Mouse (Mus musculus) left cerebral cortex, postnatal 36 days (tissue): ENCODE data around the gene Zfp384. TPM values are rescaled to one million over a fixed set of nuclear protein-coding genes. Genes with fewer than 3 reads are reported as not detected.

Experiments
- DNase-seq, 2 experiments: peaks; one replicate each; pipeline ENCODE4 v3.0.0; 2021 to 2022; ENCODE audit warnings: low spot score in 2 of 2, mixed read lengths in 1 of 2
- intact Hi-C: fragments of 180-260 bp; cut with DNase I; formaldehyde crosslinking; loops from one replicate; pipeline ENCODE4 v1.15.1; 2025
- total RNA-seq, 2 experiments: library from RNA; stranded (reverse); gene quantifications; 2 replicates each; pipeline ENCODE4 v1.2.3; 2021

The Zfp384 gene
- total RNA-seq, 2 experiments from 2014 or later = 33.3 to 52.7 TPM

- no peak for DNase-seq
Observed at GRCm38 (mm10) chr6:125071170-125071895, 62.4 kb downstream of the Zfp384 start.

GRCm38 (mm10) chr6:125071896-125072279 lies 62.9 kb downstream of the Zfp384 start:
- DNase-seq = peak; percentile 47 to 50
- intact Hi-C loops = no loop called here

More at GRCm38 (mm10) chr6:125071170-125071895, 62.4 kb downstream of the Zfp384 start:
- intact Hi-C loops = no loop called here

GRCm38 (mm10) chr6:125073825-125074224 lies 64.9 kb downstream of the Zfp384 start:
- no peak for DNase-seq
- intact Hi-C loops = no loop called here

- no peak for DNase-seq
- intact Hi-C loops = loop anchor here (5.0 to 10.0 kb wide), 3 partner anchors 77 to 227 kb away; partner anchors contain the start of genes Mlf2, P3h3 and Zfp384
Observed at GRCm38 (mm10) chr6:125081394-125081793, 72.4 kb downstream of the Zfp384 start.

- intact Hi-C loops = loop anchor here (5.0 to 10.0 kb wide), 3 partner anchors 77 to 227 kb away; partner anchors contain the start of genes Mlf2, P3h3 and Zfp384
Observed at GRCm38 (mm10) chr6:125081797-125082560, 73.0 kb downstream of the Zfp384 start.

GRCm38 (mm10) chr6:125082801-125083386 lies 73.9 kb downstream of the Zfp384 start:
- intact Hi-C loops = loop anchor here (5.0 to 10.0 kb wide), 3 partner anchors 78 to 228 kb away; partner anchors contain the start of genes Mlf2, P3h3 and Zfp384
- DNase-seq = no peak

More at GRCm38 (mm10) chr6:125081797-125082560, 73.0 kb downstream of the Zfp384 start:
- peak; percentile 78 to 79 for DNase-seq

GRCm38 (mm10) chr6:125084424-125084823 lies 75.5 kb downstream of the Zfp384 start:
- intact Hi-C loops = loop anchor here (2.0 to 10.0 kb wide), 4 partner anchors 38 to 230 kb away; partner anchors contain the start of genes Mlf2, P3h3 and Zfp384
- DNase-seq = peak; percentile 32 to 54

Other genes starting within 250 kb of the Zfp384 start
- 1,000 to 10,000 TPM; 1,042 to 1,110 TPM for gene Eno2, start 239.5 kb upstream of the Zfp384 start, total RNA-seq
- gene Lrrc23, start 229.4 kb upstream of the Zfp384 start, total RNA-seq = 1 to 10 TPM; 1.7 to 1.8 TPM
- 1 to 10 TPM; 4.9 TPM for gene Spsb2, start 200.5 kb upstream of the Zfp384 start, total RNA-seq
- gene Tpi1, start 194.8 kb upstream of the Zfp384 start, total RNA-seq = 100 to 1,000 TPM; 736 to 850 TPM
- gene Usp5, start 179.7 kb upstream of the Zfp384 start, total RNA-seq = 100 to 1,000 TPM; 191 to 199 TPM
- gene Cdca3, start 179.6 kb upstream of the Zfp384 start, total RNA-seq = 1 to 10 TPM; 1.5 to 1.8 TPM
- under 1 TPM in 1 of 2 experiments, not detected in 1; 0.30 TPM for gene Gnb3, start 168.9 kb upstream of the Zfp384 start, total RNA-seq
- gene P3h3, start 151.4 kb upstream of the Zfp384 start, total RNA-seq = 10 to 100 TPM; 12.6 to 37.2 TPM
- 100 to 1,000 TPM; 218 to 235 TPM for gene Gpr162, start 145.2 kb upstream of the Zfp384 start, total RNA-seq
- gene Cd4, start 120.9 kb upstream of the Zfp384 start, total RNA-seq = 1 to 10 TPM; 5.4 to 5.8 TPM
- 1 to 10 TPM; 2.7 to 3.1 TPM for gene Lag3, start 97.4 kb upstream of the Zfp384 start, total RNA-seq
- gene Ptms, start 89.0 kb upstream of the Zfp384 start, total RNA-seq = 1,000 to 10,000 TPM in 1 of 2 experiments, 100 to 1,000 TPM in 1; 913 to 1,047 TPM
- 100 to 1,000 TPM; 606 to 697 TPM for gene Mlf2, start 77.8 kb upstream of the Zfp384 start, total RNA-seq
- 100 to 1,000 TPM; 153 to 170 TPM for gene Cops7a, start 43.6 kb upstream of the Zfp384 start, total RNA-seq
- gene Pianp, start 12.5 kb upstream of the Zfp384 start, total RNA-seq = 100 to 1,000 TPM; 179 to 184 TPM
- 10 to 100 TPM; 55.2 to 63.9 TPM for gene Ing4, start 30.6 kb downstream of the Zfp384 start, total RNA-seq
- 10 to 100 TPM in 1 of 2 experiments, 1 to 10 TPM in 1; 8.3 to 13.4 TPM for gene Acrbp, start 40.5 kb downstream of the Zfp384 start, total RNA-seq
- under 1 TPM; 0.48 to 0.84 TPM for gene Lpar5, start 58.8 kb downstream of the Zfp384 start, total RNA-seq
- 100 to 1,000 TPM; 153 to 166 TPM for gene Chd4, start 86.8 kb downstream of the Zfp384 start, total RNA-seq
- gene Nop2, start 122.8 kb downstream of the Zfp384 start, total RNA-seq = 10 to 100 TPM; 26.4 to 26.6 TPM
- 10 to 100 TPM; 63.0 to 67.2 TPM for gene Iffo1, start 136.1 kb downstream of the Zfp384 start, total RNA-seq
- 1,000 to 10,000 TPM; 2,336 to 2,609 TPM for gene Gapdh, start 157.3 kb downstream of the Zfp384 start, total RNA-seq
- gene Ncapd2, start 182.6 kb downstream of the Zfp384 start, total RNA-seq = 10 to 100 TPM; 24.2 to 30.2 TPM
- gene Mrpl51, start 182.7 kb downstream of the Zfp384 start, total RNA-seq = 10 to 100 TPM; 63.3 to 66.1 TPM
- gene Vamp1, start 206.4 kb downstream of the Zfp384 start, total RNA-seq = 100 to 1,000 TPM; 101 to 114 TPM
- gene Tapbpl, start 222.7 kb downstream of the Zfp384 start, total RNA-seq = 1 to 10 TPM; 3.7 to 4.9 TPM
- not detected for gene Cd27, start 227.9 kb downstream of the Zfp384 start, total RNA-seq